Mouse (Mus musculus): Measurements from ENCODE around the gene Lzic. TPM values are rescaled to one million over a fixed set of nuclear protein-coding genes. Genes with fewer than 3 reads are reported as not detected.
"Not testable (repeated sequence)": the region's sequence is repeated elsewhere in the genome, so short reads cannot be mapped to it uniquely, and the experiment has no call there.

Lzic gene
- polyA plus RNA-seq, 1 experiment from 2014 or later = 40.7 TPM

DNA sequence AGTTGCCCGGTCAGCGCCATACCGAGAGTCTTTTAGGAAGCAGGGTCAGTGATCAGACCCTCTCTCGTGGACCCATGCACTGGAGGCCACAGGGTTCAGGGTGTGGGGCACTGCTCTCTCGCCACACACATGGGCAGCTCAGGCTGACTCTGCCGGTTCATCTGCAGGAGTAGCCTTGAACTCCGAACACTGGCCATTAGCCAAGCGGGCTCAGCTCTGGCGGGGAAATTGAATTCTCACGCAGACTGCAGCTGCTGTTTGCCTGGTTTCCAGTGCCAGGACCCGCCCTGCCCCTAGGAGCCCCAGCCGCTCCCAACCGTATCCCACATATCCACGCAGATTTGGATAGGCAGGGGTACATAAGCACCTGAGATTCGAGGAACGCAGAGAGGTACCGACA, 30.8 kb upstream of the Lzic start:
- no peak for ATAC-seq (ENCODE audit: low read depth)
- WGBS = 70% methylated on average over 17 of the region's 17 CpGs
- H3K9ac ChIP-seq (ENCODE audit: low read length) = no peak overlapping the region
- H3K36me3 ChIP-seq (ENCODE audit: control insufficient read depth, insufficient read depth, low read length) = no peaks in the 10 kb centered on the region
- no peak overlapping the region for H3K4me3 ChIP-seq (ENCODE audit: low read length)
- no peak overlapping the region for H3K27ac ChIP-seq (ENCODE audit: low read length)
- H3K4me1 ChIP-seq (replicated peaks; ENCODE audit: control insufficient read depth, insufficient read depth, low read length) = no peaks in the 10 kb centered on the region
- no peaks in the 10 kb centered on the region for H3K27me3 ChIP-seq (ENCODE audit: control insufficient read depth, insufficient read depth, low read depth, low read length)
- no peaks in the 10 kb centered on the region; the same call in 1 of the 2 replicates for H3K9me3 ChIP-seq (ENCODE audit: control insufficient read depth, low read length)
- H3K4me2 ChIP-seq (ENCODE audit: low read depth, low read length) = no peak overlapping the region

DNA sequence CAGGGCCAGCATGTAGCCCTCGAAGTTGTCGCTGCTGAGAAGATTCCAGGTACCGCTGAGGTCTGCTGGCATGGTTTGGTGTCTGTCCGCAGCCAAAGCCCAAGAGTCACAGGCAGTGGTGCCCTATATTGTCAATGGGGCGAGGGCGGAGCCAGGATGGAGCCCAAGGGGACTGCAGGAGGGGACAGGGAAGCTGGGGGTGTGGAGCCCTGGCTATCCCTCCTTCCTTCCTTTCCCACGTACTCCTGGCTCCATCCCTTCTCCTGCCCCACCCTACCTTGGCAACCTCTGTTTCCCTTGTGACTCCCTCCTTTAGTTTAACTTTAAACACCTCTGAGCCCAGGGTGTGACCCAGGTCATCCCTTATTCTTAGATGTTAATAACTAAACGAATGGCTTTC, 30.1 kb upstream of the Lzic start, which contains the start of gene Rbp7:
TSS of gene Rbp7 (minus strand) at position 100 of the 400 bp plus-strand sequence.
- 0 out of 2 replicates have a peak, but pooled peaks have one; percentile 12 for ATAC-seq (ENCODE audit: low read depth)
- Histone ChIP-seq H3K4me2 (ENCODE audit: low read depth, low read length) (no peak within 1 kb of the TSS), H3K9me3 (ENCODE audit: control insufficient read depth, low read length) (no peaks in the 10 kb centered on the region; the same call in 1 of the 2 replicates), H3K27me3 (ENCODE audit: control insufficient read depth, insufficient read depth, low read depth, low read length) (no peaks in the 10 kb centered on the region), H3K4me1 (replicated peaks; ENCODE audit: control insufficient read depth, insufficient read depth, low read length) (no peaks in the 10 kb centered on the region), H3K36me3 (ENCODE audit: control insufficient read depth, insufficient read depth, low read length) (no peaks in the 10 kb centered on the region), H3K4me3 (ENCODE audit: low read length) (no peak within 1 kb of the TSS), H3K27ac (ENCODE audit: low read length) (no peak within 1 kb of the TSS), H3K9ac (ENCODE audit: low read length) (no peak within 1 kb of the TSS)
- WGBS = 43% methylated on average over 8 of the region's 8 CpGs

DNA sequence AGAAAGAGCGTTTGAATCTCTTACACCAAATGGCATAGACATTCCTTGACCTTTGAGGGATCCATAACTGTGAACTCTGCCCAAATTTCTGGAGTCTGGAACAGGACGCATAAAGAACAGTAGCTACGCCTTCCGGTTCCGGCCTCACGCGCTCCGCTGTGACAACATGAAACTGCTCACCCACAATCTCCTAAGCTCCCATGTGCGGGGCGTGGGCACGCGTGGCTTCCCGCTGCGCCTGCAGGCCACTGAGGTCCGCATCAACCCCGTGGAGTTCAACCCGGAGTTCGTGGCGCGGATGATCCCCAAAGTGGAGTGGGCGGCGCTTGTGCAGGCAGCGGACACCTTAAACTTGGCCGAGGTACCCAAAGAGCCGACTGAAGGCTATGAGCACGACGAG, 27.9 kb upstream of the Lzic start:
- not testable (repeated sequence) for H3K9ac ChIP-seq (ENCODE audit: low read length); H3K4me1 ChIP-seq (replicated peaks; ENCODE audit: control insufficient read depth, insufficient read depth, low read length); ATAC-seq (ENCODE audit: low read depth); H3K9me3 ChIP-seq (ENCODE audit: control insufficient read depth, low read length); H3K36me3 ChIP-seq (ENCODE audit: control insufficient read depth, insufficient read depth, low read length); H3K27me3 ChIP-seq (ENCODE audit: control insufficient read depth, insufficient read depth, low read depth, low read length); H3K4me2 ChIP-seq (ENCODE audit: low read depth, low read length); H3K27ac ChIP-seq (ENCODE audit: low read length); H3K4me3 ChIP-seq (ENCODE audit: low read length)
- 76% methylated on average over 27 of the region's 27 CpGs for WGBS

DNA sequence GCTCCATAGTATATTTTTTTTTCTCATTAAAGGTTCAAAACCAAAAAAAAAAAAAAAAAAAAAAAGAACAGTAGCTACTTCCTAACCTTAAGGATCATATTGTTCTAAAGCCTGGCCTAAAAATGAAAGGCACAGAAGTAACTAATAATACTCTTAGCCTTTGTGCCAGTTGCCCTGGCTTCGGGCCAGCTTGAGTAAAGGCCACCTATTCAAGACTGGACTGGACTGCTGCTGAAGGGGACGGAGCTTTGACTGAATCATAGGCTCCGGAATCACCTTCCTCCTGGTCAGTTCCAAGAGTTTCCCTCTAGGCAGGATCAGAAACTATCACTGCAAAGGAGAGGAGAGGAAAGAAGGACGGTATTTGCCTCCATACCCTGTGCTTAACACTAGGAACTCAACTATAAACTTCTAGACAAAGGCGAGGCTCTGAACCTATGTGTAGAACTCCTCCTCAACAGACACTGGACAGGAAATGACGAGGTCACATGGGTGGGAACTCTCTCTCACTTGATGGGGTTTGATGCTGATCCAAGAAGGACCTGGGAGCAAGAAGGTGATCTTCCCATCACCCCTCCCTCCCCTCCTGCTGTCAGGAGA, 27.1 kb upstream of the Lzic start:
- 61% methylated on average over 6 of the region's 6 CpGs for WGBS
- Histone ChIP-seq H3K4me1 (replicated peaks; ENCODE audit: control insufficient read depth, insufficient read depth, low read length) (no peaks in the 10 kb centered on the region), H3K36me3 (ENCODE audit: control insufficient read depth, insufficient read depth, low read length) (no peaks in the 10 kb centered on the region), H3K9ac (ENCODE audit: low read length) (no peak overlapping the region), H3K27me3 (ENCODE audit: control insufficient read depth, insufficient read depth, low read depth, low read length) (no peaks in the 10 kb centered on the region), H3K4me2 (ENCODE audit: low read depth, low read length) (no peak overlapping the region), H3K27ac (ENCODE audit: low read length) (no peak overlapping the region), H3K4me3 (ENCODE audit: low read length) (no peak overlapping the region), H3K9me3 (ENCODE audit: control insufficient read depth, low read length) (no peaks in the 10 kb centered on the region)
- no peak for ATAC-seq (ENCODE audit: low read depth)

DNA sequence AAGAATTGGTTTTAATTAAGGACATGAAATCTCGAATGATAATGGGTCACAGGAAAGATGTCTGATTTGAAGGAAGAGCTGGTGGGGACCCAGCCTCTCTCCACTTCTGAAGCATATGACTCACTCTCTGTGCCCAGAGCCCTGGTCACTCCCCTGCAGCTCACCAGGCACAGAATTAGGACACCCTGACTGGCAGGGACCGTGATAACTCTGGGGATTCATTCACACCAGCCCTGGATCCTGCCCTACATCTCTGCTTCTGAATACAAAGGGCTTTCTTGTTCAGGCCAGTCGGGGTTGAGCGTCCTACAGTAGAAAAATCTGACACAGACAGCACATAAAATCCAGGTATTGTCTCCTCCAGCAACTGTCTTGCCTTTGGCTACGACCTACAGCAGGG, 26.5 kb upstream of the Lzic start:
- Histone ChIP-seq H3K4me2 (ENCODE audit: low read depth, low read length) (no peak overlapping the region), H3K27me3 (ENCODE audit: control insufficient read depth, insufficient read depth, low read depth, low read length) (no peaks in the 10 kb centered on the region), H3K4me3 (ENCODE audit: low read length) (no peak overlapping the region), H3K4me1 (replicated peaks; ENCODE audit: control insufficient read depth, insufficient read depth, low read length) (no peaks in the 10 kb centered on the region), H3K9me3 (ENCODE audit: control insufficient read depth, low read length) (no peaks in the 10 kb centered on the region), H3K27ac (ENCODE audit: low read length) (no peak overlapping the region), H3K36me3 (ENCODE audit: control insufficient read depth, insufficient read depth, low read length) (no peaks in the 10 kb centered on the region), H3K9ac (ENCODE audit: low read length) (no peak overlapping the region)
- 68% methylated on average over 5 of the region's 5 CpGs for WGBS
- no peak for ATAC-seq (ENCODE audit: low read depth)

DNA sequence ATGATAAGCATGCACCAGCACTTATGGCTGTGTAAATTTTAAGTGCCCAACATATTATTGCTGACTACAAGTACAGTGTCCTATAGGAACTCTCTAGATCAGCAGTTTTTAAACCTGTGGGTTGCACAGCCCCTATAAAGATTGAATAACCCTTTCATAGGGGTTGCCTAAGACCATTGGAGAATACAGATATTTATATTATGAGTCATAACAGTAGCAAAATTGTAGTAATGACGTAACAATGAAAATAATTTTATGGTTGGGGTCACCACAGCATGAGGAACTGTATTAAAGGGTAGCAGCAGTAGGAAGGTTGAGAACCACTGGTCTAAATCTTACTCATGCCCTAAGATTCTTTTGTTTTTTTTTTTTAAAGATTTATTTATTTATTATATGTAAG, 25.6 kb upstream of the Lzic start:
- WGBS = 74% methylated on average over 1 of the region's 1 CpGs
- no peak for ATAC-seq (ENCODE audit: low read depth)
- no peaks in the 10 kb centered on the region for H3K27me3 ChIP-seq (ENCODE audit: control insufficient read depth, insufficient read depth, low read depth, low read length)
- no peak overlapping the region for H3K4me3 ChIP-seq (ENCODE audit: low read length)
- no peaks in the 10 kb centered on the region for H3K9me3 ChIP-seq (ENCODE audit: control insufficient read depth, low read length)
- no peak overlapping the region for H3K4me2 ChIP-seq (ENCODE audit: low read depth, low read length)
- H3K36me3 ChIP-seq (ENCODE audit: control insufficient read depth, insufficient read depth, low read length) = no peaks in the 10 kb centered on the region
- no peaks in the 10 kb centered on the region for H3K4me1 ChIP-seq (replicated peaks; ENCODE audit: control insufficient read depth, insufficient read depth, low read length)
- no peak overlapping the region for H3K9ac ChIP-seq (ENCODE audit: low read length)
- no peak overlapping the region for H3K27ac ChIP-seq (ENCODE audit: low read length)

DNA sequence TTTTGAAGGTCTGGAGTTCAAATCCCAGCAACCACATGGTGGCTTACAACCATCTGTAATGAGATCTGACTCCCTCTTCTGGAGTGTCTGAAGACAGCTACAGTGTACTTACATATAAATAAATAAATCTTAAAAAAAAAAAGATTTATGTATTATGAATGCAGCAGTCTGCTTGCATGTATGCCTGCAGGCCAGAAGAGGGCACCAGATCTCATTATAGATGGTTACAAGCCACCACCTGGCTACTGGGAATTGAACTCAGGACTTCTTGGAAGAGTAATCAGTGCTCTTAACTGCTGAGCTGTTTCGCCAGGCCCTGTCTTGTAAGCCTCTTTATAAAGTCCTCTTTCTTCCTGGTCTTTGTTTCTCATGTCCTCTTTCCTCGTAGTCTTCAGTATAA, 24.6 kb upstream of the Lzic start:
- not testable (repeated sequence) for H3K9ac ChIP-seq (ENCODE audit: low read length); H3K9me3 ChIP-seq (ENCODE audit: control insufficient read depth, low read length); ATAC-seq (ENCODE audit: low read depth); H3K36me3 ChIP-seq (ENCODE audit: control insufficient read depth, insufficient read depth, low read length); H3K27ac ChIP-seq (ENCODE audit: low read length); H3K27me3 ChIP-seq (ENCODE audit: control insufficient read depth, insufficient read depth, low read depth, low read length); H3K4me2 ChIP-seq (ENCODE audit: low read depth, low read length); H3K4me3 ChIP-seq (ENCODE audit: low read length); H3K4me1 ChIP-seq (replicated peaks; ENCODE audit: control insufficient read depth, insufficient read depth, low read length)
- WGBS = 83% methylated on average over 2 of the region's 2 CpGs

DNA sequence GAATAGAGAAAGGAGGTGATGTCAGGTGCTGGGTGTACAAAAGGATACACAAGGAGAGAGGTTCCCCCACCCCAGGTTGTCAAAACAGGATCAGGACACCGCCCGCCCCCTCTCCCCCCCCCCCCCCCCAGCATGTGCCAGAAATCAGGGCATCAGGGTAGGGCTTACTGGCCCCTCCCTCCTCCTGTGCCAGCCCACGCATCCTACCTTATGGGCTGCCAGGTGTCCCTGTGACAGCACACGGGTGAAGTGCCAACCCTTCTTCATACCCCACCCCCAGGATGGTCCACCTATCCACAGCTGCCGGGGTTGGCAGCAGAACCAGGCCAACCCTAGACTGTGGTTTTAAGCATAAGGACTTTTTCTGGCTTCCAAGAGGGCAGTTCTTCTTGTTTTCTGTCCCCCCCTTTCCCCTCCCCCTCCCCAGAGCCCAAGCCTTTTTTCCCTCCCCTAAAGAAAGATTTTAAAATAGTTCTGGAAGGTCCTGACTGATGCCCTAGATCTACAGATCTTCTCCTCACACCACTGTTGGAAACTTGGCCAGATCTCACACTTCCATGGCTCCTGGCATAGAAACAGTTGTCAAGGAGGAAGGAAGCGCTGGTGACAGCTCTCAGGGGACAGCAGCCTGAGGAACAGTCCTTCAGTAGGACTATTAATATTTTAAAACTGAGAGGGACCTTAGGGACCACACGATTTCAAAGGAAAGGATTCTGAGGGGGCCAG, 23.3 kb upstream of the Lzic start:
- Histone ChIP-seq H3K4me3 (ENCODE audit: low read length) (no peak overlapping the region), H3K36me3 (ENCODE audit: control insufficient read depth, insufficient read depth, low read length) (no peaks in the 10 kb centered on the region), H3K9me3 (ENCODE audit: control insufficient read depth, low read length) (no peaks in the 10 kb centered on the region), H3K4me1 (replicated peaks; ENCODE audit: control insufficient read depth, insufficient read depth, low read length) (no peaks in the 10 kb centered on the region), H3K27ac (ENCODE audit: low read length) (no peak overlapping the region), H3K9ac (ENCODE audit: low read length) (no peak overlapping the region), H3K4me2 (ENCODE audit: low read depth, low read length) (no peak overlapping the region), H3K27me3 (ENCODE audit: control insufficient read depth, insufficient read depth, low read depth, low read length) (no peaks in the 10 kb centered on the region)
- WGBS = 56% methylated on average over 6 of the region's 7 CpGs
- ATAC-seq (ENCODE audit: low read depth) = no peak

DNA sequence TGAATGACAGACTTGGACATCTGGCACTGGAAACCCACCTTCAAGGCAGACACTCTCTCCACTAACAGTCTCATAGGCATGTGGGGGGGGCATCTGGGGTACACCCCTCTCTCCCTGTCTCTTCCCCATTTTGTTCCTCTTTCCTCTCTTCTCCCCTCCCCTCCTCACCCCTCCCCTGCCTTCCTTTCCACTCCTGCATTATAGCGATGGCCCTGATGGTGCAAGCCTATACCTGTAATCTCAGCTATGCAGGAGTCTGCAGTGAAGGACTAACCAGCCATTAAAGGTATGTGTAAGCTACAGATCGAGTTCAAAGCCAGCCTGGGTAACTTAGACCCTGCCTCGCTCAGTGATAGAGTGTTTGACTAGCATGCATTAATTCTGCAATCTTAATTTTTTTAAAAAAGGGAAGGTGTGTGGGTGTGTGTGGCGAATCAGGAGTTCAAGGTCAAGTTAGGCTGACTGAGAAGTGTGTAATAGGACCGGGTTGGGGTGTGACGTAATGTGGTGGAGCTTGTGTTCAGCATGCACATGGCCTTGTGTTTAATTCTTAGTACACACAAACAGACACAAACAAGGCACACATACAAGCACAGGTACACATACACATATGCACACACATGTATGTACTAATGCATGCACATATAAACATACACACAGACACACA, 22.6 kb upstream of the Lzic start:
- Histone ChIP-seq H3K4me3 (ENCODE audit: low read length) (no peak overlapping the region), H3K9ac (ENCODE audit: low read length) (no peak overlapping the region), H3K4me2 (ENCODE audit: low read depth, low read length) (no peak overlapping the region), H3K27me3 (ENCODE audit: control insufficient read depth, insufficient read depth, low read depth, low read length) (no peaks in the 10 kb centered on the region), H3K27ac (ENCODE audit: low read length) (no peak overlapping the region), H3K36me3 (ENCODE audit: control insufficient read depth, insufficient read depth, low read length) (no peaks in the 10 kb centered on the region), H3K9me3 (ENCODE audit: control insufficient read depth, low read length) (no peaks in the 10 kb centered on the region), H3K4me1 (replicated peaks; ENCODE audit: control insufficient read depth, insufficient read depth, low read length) (no peaks in the 10 kb centered on the region)
- WGBS = 67% methylated on average over 6 of the region's 6 CpGs
- ATAC-seq (ENCODE audit: low read depth) = no peak
